Mouse (Mus musculus): ENCODE measurements around the gene Ascc2. TPM values are rescaled to one million over a fixed set of nuclear protein-coding genes. Genes with fewer than 3 reads are reported as not detected.
"Not testable (repeated sequence)": the region's sequence is repeated elsewhere in the genome, so short reads cannot be mapped to it uniquely, and the experiment has no call there.

The Ascc2 gene
- polyA plus RNA-seq, 1 experiment from 2014 or later = 30.5 TPM

- Histone ChIP-seq H3K4me2 (no peak overlapping the region), H3K4me1 (ENCODE audit: control insufficient read depth, insufficient read depth, low read length) (no peaks in the 10 kb centered on the region; the same call in 1 of the 2 replicates), H3K27me3 (ENCODE audit: control insufficient read depth, insufficient read depth, low read length) (no peaks in the 10 kb centered on the region), H3K9me3 (ENCODE audit: control insufficient read depth, low read length) (no peaks in the 10 kb centered on the region), H3K36me3 (ENCODE audit: control insufficient read depth, insufficient read depth, low read length) (peaks cover 5% of the 10 kb centered on the region), H3K9ac (ENCODE audit: low read length) (no peak overlapping the region), H3K4me3 (ENCODE audit: low read depth, low read length) (no peak overlapping the region), H3K27ac (ENCODE audit: low read depth, low read length) (no peak overlapping the region)
- DNase-seq (ENCODE audit: low spot score, missing footprints) (no peak), ATAC-seq (ENCODE audit: low FRiP score) (no peak)
- WGBS = 56% methylated on average over 5 of the region's 5 CpGs
These were observed 6.2 kb downstream of the Ascc2 start for GRCm38 (mm10) chr11:4643722-4644121.

- over 99% methylated on average over 4 of the region's 6 CpGs for WGBS
- H3K9me3 ChIP-seq (ENCODE audit: control insufficient read depth, low read length); H3K36me3 ChIP-seq (ENCODE audit: control insufficient read depth, insufficient read depth, low read length); H3K27ac ChIP-seq (ENCODE audit: low read depth, low read length); H3K27me3 ChIP-seq (ENCODE audit: control insufficient read depth, insufficient read depth, low read length); H3K4me1 ChIP-seq (ENCODE audit: control insufficient read depth, insufficient read depth, low read length); DNase-seq (ENCODE audit: low spot score, missing footprints); H3K9ac ChIP-seq (ENCODE audit: low read length); ATAC-seq (ENCODE audit: low FRiP score); H3K4me2 ChIP-seq; H3K4me3 ChIP-seq (ENCODE audit: low read depth, low read length): not testable (repeated sequence)
These were observed 7.6 kb downstream of the Ascc2 start for GRCm38 (mm10) chr11:4645180-4645579.

- Histone ChIP-seq H3K27me3 (ENCODE audit: control insufficient read depth, insufficient read depth, low read length) (no peaks in the 10 kb centered on the region), H3K9me3 (ENCODE audit: control insufficient read depth, low read length) (no peaks in the 10 kb centered on the region), H3K36me3 (ENCODE audit: control insufficient read depth, insufficient read depth, low read length) (peaks cover 8% of the 10 kb centered on the region; the same call in 1 of the 2 replicates), H3K4me3 (ENCODE audit: low read depth, low read length) (no peak overlapping the region), H3K4me1 (ENCODE audit: control insufficient read depth, insufficient read depth, low read length) (no peaks in the 10 kb centered on the region), H3K27ac (ENCODE audit: low read depth, low read length) (no peak overlapping the region), H3K4me2 (no peak overlapping the region), H3K9ac (ENCODE audit: low read length) (no peak overlapping the region)
- WGBS = 92% methylated on average over 9 of the region's 9 CpGs
- DNase-seq (ENCODE audit: low spot score, missing footprints) = no peak
- ATAC-seq (ENCODE audit: low FRiP score) = no peak
These were observed 8.9 kb downstream of the Ascc2 start for GRCm38 (mm10) chr11:4646409-4646808.

GRCm38 (mm10) chr11:4659818-4660217 lies 22.3 kb downstream of the Ascc2 start:
- no peaks in the 10 kb centered on the region for H3K9me3 ChIP-seq (ENCODE audit: control insufficient read depth, low read length)
- no peak overlapping the region for H3K4me3 ChIP-seq (ENCODE audit: low read depth, low read length)
- 97% methylated on average over 1 of the region's 1 CpGs for WGBS
- H3K4me1 ChIP-seq (ENCODE audit: control insufficient read depth, insufficient read depth, low read length) = no peaks in the 10 kb centered on the region
- no peak overlapping the region for H3K9ac ChIP-seq (ENCODE audit: low read length)
- no peak overlapping the region for H3K4me2 ChIP-seq
- H3K27me3 ChIP-seq (ENCODE audit: control insufficient read depth, insufficient read depth, low read length) = no peaks in the 10 kb centered on the region
- DNase-seq (ENCODE audit: low spot score, missing footprints) (no peak), ATAC-seq (ENCODE audit: low FRiP score) (no peak)
- H3K36me3 ChIP-seq (ENCODE audit: control insufficient read depth, insufficient read depth, low read length) = no peaks in the 10 kb centered on the region; the same call in 1 of the 2 replicates
- H3K27ac ChIP-seq (ENCODE audit: low read depth, low read length) = no peak overlapping the region

- Histone ChIP-seq H3K4me2 (no peak overlapping the region), H3K27ac (ENCODE audit: low read depth, low read length) (no peak overlapping the region), H3K9me3 (ENCODE audit: control insufficient read depth, low read length) (no peaks in the 10 kb centered on the region), H3K27me3 (ENCODE audit: control insufficient read depth, insufficient read depth, low read length) (no peaks in the 10 kb centered on the region), H3K4me3 (ENCODE audit: low read depth, low read length) (no peak overlapping the region), H3K9ac (ENCODE audit: low read length) (no peak overlapping the region), H3K4me1 (ENCODE audit: control insufficient read depth, insufficient read depth, low read length) (no peaks in the 10 kb centered on the region), H3K36me3 (ENCODE audit: control insufficient read depth, insufficient read depth, low read length) (no peaks in the 10 kb centered on the region; the same call in 1 of the 2 replicates)
- 89% methylated on average over 7 of the region's 7 CpGs for WGBS
- no peak for DNase-seq (ENCODE audit: low spot score, missing footprints)
- no peak for ATAC-seq (ENCODE audit: low FRiP score)
These were observed 22.9 kb downstream of the Ascc2 start for GRCm38 (mm10) chr11:4660309-4661025.

GRCm38 (mm10) chr11:4661324-4661723 lies 23.8 kb downstream of the Ascc2 start:
- H3K36me3 ChIP-seq (ENCODE audit: control insufficient read depth, insufficient read depth, low read length) = no peaks in the 10 kb centered on the region; the same call in 1 of the 2 replicates
- H3K27ac ChIP-seq (ENCODE audit: low read depth, low read length) = no peak overlapping the region
- H3K4me3 ChIP-seq (ENCODE audit: low read depth, low read length) = no peak overlapping the region
- WGBS = 89% methylated on average over 4 of the region's 4 CpGs
- H3K9ac ChIP-seq (ENCODE audit: low read length) = no peak overlapping the region
- H3K4me2 ChIP-seq = no peak overlapping the region
- H3K4me1 ChIP-seq (ENCODE audit: control insufficient read depth, insufficient read depth, low read length) = no peaks in the 10 kb centered on the region
- no peak for DNase-seq (ENCODE audit: low spot score, missing footprints)
- no peak for ATAC-seq (ENCODE audit: low FRiP score)
- no peaks in the 10 kb centered on the region for H3K27me3 ChIP-seq (ENCODE audit: control insufficient read depth, insufficient read depth, low read length)
- H3K9me3 ChIP-seq (ENCODE audit: control insufficient read depth, low read length) = no peaks in the 10 kb centered on the region

GRCm38 (mm10) chr11:4661871-4662495 lies 24.4 kb downstream of the Ascc2 start:
- Histone ChIP-seq H3K27ac (ENCODE audit: low read depth, low read length) (no peak overlapping the region), H3K27me3 (ENCODE audit: control insufficient read depth, insufficient read depth, low read length) (no peaks in the 10 kb centered on the region), H3K4me1 (ENCODE audit: control insufficient read depth, insufficient read depth, low read length) (no peaks in the 10 kb centered on the region), H3K4me3 (ENCODE audit: low read depth, low read length) (no peak overlapping the region), H3K36me3 (ENCODE audit: control insufficient read depth, insufficient read depth, low read length) (no peaks in the 10 kb centered on the region; the same call in 1 of the 2 replicates), H3K9me3 (ENCODE audit: control insufficient read depth, low read length) (no peaks in the 10 kb centered on the region), H3K9ac (ENCODE audit: low read length) (no peak overlapping the region), H3K4me2 (no peak overlapping the region)
- 87% methylated on average over 10 of the region's 10 CpGs for WGBS
- ATAC-seq (ENCODE audit: low FRiP score) (no peak), DNase-seq (ENCODE audit: low spot score, missing footprints) (no peak)

GRCm38 (mm10) chr11:4662496-4662878 lies 24.9 kb downstream of the Ascc2 start:
- no peak for DNase-seq (ENCODE audit: low spot score, missing footprints)
- 92% methylated on average over 11 of the region's 11 CpGs for WGBS
- H3K4me2 ChIP-seq = no peak overlapping the region
- H3K27ac ChIP-seq (ENCODE audit: low read depth, low read length) = no peak overlapping the region
- H3K27me3 ChIP-seq (ENCODE audit: control insufficient read depth, insufficient read depth, low read length) = no peaks in the 10 kb centered on the region
- H3K4me3 ChIP-seq (ENCODE audit: low read depth, low read length) = no peak overlapping the region
- no peaks in the 10 kb centered on the region; the same call in 1 of the 2 replicates for H3K36me3 ChIP-seq (ENCODE audit: control insufficient read depth, insufficient read depth, low read length)
- no peak overlapping the region for H3K9ac ChIP-seq (ENCODE audit: low read length)
- no peak for ATAC-seq (ENCODE audit: low FRiP score)
- no peaks in the 10 kb centered on the region for H3K4me1 ChIP-seq (ENCODE audit: control insufficient read depth, insufficient read depth, low read length)
- no peaks in the 10 kb centered on the region for H3K9me3 ChIP-seq (ENCODE audit: control insufficient read depth, low read length)

- Histone ChIP-seq H3K4me2 (no peak overlapping the region), H3K4me1 (ENCODE audit: control insufficient read depth, insufficient read depth, low read length) (no peaks in the 10 kb centered on the region), H3K4me3 (ENCODE audit: low read depth, low read length) (no peak overlapping the region), H3K36me3 (ENCODE audit: control insufficient read depth, insufficient read depth, low read length) (peaks cover 3% of the 10 kb centered on the region; the same call in 1 of the 2 replicates), H3K27ac (ENCODE audit: low read depth, low read length) (no peak overlapping the region), H3K9me3 (ENCODE audit: control insufficient read depth, low read length) (no peaks in the 10 kb centered on the region), H3K9ac (ENCODE audit: low read length) (no peak overlapping the region), H3K27me3 (ENCODE audit: control insufficient read depth, insufficient read depth, low read length) (no peaks in the 10 kb centered on the region)
- ATAC-seq (ENCODE audit: low FRiP score) (no peak), DNase-seq (ENCODE audit: low spot score, missing footprints) (no peak)
- WGBS = 88% methylated on average over 4 of the region's 4 CpGs
These were observed 34.2 kb downstream of the Ascc2 start for GRCm38 (mm10) chr11:4671736-4672135.
